Mouse (Mus musculus) CD8-positive naive resting alpha-beta T cell, adult 57 days (primary cell): Measurements from ENCODE around the gene Npas3. TPM values are rescaled to one million over a fixed set of nuclear protein-coding genes. Genes with fewer than 3 reads are reported as not detected.

Source experiments
- total RNA-seq: library from RNA; stranded (reverse); gene quantifications from one replicate; pipeline ENCODE4 v1.2.4, GENCODE M21; 2023

Gene Npas3
- not detected for total RNA-seq

GRCm38 (mm10) chr12:53248101-53248727 lies at the start of gene Npas3:
TSS of gene Npas3 (plus strand) at chr12:53248677.

